Mouse (Mus musculus): ENCODE results near the gene Gnl3l.

Gene Gnl3l

DNA sequence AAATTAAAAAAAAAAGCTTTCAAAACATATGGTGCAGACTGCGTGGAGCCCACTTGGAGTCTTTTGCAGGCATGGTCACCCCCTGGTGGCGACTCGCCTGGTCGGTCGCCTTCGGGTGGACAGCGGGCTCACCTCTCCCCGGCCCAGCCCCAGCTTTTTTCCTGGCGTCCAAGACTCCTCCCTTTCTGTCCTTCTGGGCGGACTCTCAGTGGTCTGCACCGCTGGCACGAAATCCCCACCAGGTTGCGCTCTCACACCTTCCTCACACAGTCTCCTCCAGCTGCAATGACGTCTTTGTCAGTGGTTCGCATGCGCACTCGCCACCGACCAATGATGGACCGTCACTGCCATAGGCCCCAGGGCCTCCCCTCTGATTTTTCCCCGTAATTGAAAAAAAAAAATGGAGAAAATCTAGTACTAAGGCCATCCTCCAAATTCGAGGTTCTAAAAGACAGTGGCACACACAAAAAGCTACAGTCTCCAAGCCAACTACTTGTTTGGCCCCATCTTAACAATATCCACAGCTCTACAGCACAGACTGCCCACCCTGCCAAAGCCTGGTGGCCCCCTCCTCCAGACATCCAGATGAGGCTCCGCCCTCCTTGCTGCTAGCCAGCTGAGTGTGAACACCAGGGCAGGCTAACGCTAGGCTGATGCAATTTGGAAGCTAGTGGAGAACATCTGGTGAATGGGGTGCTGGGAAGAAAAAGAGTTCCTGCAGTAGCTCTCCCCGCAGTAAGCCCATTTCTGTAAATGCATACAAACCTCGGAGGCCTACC, 60.4 kb downstream of the Gnl3l start:
- DNase-seq (ENCODE audit: low read depth, low spot score): peak; percentile 34

DNA sequence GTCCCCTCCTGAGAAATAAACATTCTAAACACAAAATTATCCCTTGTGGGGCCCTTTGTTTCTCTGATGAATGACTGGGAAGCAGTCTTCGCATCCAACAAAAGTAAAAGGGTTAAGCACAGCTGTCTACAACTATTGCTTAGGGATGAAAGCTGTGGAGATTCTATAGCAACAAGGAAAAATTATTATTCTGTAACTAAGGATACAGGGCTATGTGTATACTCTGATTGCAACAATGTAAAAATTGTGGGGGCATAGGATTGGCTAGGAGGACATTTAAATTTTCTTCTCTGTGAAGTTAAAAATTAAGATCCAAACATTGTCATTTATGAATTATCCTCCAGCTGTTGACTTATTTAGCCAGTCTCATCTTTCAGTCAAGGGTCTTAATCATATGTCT, 61.1 kb downstream of the Gnl3l start:
- DNase-seq (ENCODE audit: low read depth, low spot score): no peak

DNA sequence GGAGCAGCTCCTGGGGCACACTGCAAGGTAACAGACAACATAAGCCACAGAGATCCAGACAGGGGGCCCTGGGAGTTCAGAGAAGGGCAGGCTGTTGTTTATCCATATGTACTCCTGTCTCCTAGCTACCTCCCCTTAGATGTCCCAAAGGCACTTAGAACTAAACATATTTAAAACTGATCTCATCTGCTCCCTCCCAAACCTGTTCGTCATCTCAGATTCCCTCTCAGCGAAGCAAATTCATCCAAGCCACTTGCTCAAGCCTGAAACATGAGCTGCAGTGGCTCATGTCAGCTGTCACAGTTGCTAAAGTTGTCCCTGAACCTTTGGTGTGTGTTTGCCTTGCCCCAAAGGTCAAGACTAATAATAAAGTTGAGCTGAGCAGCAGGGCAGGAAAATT, 61.7 kb downstream of the Gnl3l start:
- DNase-seq (ENCODE audit: low read depth, low spot score): no peak

DNA sequence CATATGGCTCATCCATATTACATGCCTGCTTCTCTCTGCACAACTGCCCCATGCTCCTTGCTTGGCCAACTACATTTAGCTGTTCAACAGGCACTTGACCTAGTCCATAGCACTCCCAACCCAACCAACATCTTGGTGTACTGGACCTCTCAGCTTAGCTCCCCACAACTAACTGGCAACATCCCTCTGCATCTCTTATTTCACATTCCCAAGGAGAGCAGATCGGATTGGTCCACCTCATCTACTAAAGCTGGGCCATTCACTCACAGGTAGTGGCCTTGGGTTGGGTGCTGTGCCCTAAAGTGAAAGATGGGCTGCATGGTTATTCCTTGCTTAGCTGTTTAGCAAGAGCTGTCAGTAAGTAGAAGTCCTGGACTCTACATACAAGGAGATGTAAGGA, 62.4 kb downstream of the Gnl3l start:
- DNase-seq (ENCODE audit: low read depth, low spot score): no peak

Measured in CD4-positive helper T cell, adult 2 months (primary cell).